Mouse (Mus musculus): ENCODE measurements around the gene Cyp4f37.

- TF ChIP-seq POLR2A (IDR thresholded peaks at IDR 0.05; ENCODE audit: borderline replicate concordance, insufficient read depth, low read length) (no peak), CTCF (IDR thresholded peaks at IDR 0.05; ENCODE audit: borderline replicate concordance, insufficient read depth, low read depth, low read length) (no peak)
Measured at GRCm38 (mm10) chr17:32637151-32637550, 16.0 kb downstream of the Cyp4f37 start.

All from cerebellum, adult 2 months (tissue).